Mouse (Mus musculus) stomach, postnatal 0 days (tissue): ENCODE results near the gene Camk2g. TPM values are rescaled to one million over a fixed set of nuclear protein-coding genes. Genes with fewer than 3 reads are reported as not detected.

Source experiments
- ATAC-seq: fragments of 200-750 bp; cut with Nextera tagmentation; 2 replicates; pipeline ENCODE4 v1.8.0; 2017; ENCODE audit not compliant: low FRiP score, low TSS enrichment
- DNase-seq: peaks from one replicate; pipeline ENCODE4 v3.0.0-alpha.2; 2016; ENCODE audit warnings: low spot score
- H3K27ac ChIP-seq: fragments of 300-500 bp; sonication (generic); replicated peaks from 2 replicates; pipeline ENCODE4 v1.5.1; 2014; ENCODE audit warnings: mild to moderate bottlenecking, control low read depth
- H3K27me3 ChIP-seq: fragments of 300-500 bp; sonication (generic); 2 replicates; pipeline ENCODE4 v1.6.1; 2014; ENCODE audit warnings: low read length; ENCODE audit not compliant: control insufficient read depth, insufficient read depth
- H3K36me3 ChIP-seq: fragments of 300-500 bp; sonication (generic); 2 replicates; pipeline ENCODE4 v1.6.1; 2014; ENCODE audit warnings: low read length, mixed read lengths; ENCODE audit not compliant: control insufficient read depth, insufficient read depth
- H3K4me1 ChIP-seq: fragments of 300-500 bp; sonication (generic); replicated peaks from 2 replicates; pipeline ENCODE4 v1.6.1; 2014; ENCODE audit warnings: antibody characterized with exemption; ENCODE audit not compliant: control insufficient read depth, insufficient read depth
- H3K4me2 ChIP-seq: fragments of 300-500 bp; sonication (generic); replicated peaks from 2 replicates; pipeline ENCODE4 v1.6.1; 2014; ENCODE audit warnings: low read depth, mild to moderate bottlenecking, control low read depth, moderate library complexity
- H3K4me3 ChIP-seq: fragments of 300-500 bp; sonication (generic); 2 replicates; pipeline ENCODE4 v1.5.1; 2014; ENCODE audit warnings: low read depth, low read length, control low read depth
- H3K9ac ChIP-seq: fragments of 300-500 bp; sonication (generic); 2 replicates; pipeline ENCODE4 v1.6.1; 2014; ENCODE audit warnings: mild to moderate bottlenecking, low read length, control low read depth, mixed read lengths
- H3K9me3 ChIP-seq: fragments of 300-500 bp; sonication (generic); 2 replicates; pipeline ENCODE4 v1.6.1; 2016; ENCODE audit warnings: low read length; ENCODE audit not compliant: control insufficient read depth
- CTCF ChIP-seq: IDR thresholded peaks from 2 replicates; pipeline ENCODE4 v1.5.1; 2016; ENCODE audit warnings: antibody characterized with exemption, low read depth, mild to moderate bottlenecking, moderate library complexity
- EP300 ChIP-seq: optimal IDR thresholded peaks from 2 replicates; pipeline ENCODE3; 2016; ENCODE audit warnings: antibody characterized with exemption
- WGBS: fragments of 180-500 bp; shearing (Covaris S2); extraction: QIAGEN DNeasy Blood & Tissue Kit; methylation state at CpG from one replicate; pipeline ENCODE4 v1.1.7; 2014; 5-methylcytosine and 5-hydroxymethylcytosine counted together
- polyA plus RNA-seq: library from polyadenylated mRNA; unstranded; fragments of >200 nt; fragmentation: Nextera tagmentation; extraction: Ambion mirVana; gene quantifications from 2 replicates; pipeline ENCODE4 v1.2.1, GENCODE M21; 2015

Gene Camk2g
- polyA plus RNA-seq, 1 experiment from 2014 or later, result 38.6 TPM

DNA sequence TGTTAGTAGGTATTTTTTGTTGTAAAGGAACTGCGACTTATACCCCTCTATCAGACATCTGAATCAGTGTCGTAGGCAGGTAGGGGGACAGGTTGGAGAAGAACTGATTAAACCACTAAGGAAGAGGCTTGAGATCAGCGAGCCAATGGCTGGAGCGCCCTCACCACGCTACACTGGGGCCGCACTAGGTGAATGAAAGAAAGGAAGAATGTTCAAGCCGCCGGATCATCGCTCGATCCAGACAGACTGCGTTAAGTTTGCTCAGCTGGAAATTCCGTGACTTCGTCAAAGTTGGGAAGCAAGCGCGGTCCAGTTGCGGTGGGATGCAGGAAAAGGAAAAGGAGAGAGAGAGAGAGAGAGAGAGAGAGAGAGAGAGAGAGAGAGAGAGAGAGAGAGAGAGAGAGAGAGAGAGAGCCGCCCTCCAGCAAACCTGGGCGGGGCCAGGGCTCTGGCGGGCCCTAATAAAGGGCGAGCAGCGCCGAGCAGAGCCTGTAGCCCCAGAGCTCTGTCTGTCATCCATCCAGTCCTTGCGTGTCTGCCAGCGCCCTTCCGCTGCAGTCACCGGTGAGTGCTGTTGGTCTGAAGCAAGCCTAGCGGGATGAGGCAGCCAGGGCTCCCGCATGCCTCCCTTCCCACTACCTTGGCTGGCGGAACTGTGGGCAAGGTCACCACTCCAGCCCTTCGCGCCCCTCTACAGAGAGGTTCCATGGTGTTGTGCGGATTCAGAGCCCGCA lies 42.5 kb upstream of the Camk2g start, which contains the start of gene Plau:
Gene Plau, plus strand, starts transcription at position 490 of the 734 bp plus-strand sequence.
- under 1% methylated on average over 29 of the region's 33 CpGs for WGBS
- DNase-seq, result peak; percentile 59
- Histone ChIP-seq H3K27ac (peak within 1 kb of the TSS; percentile 67; the same call in 1 of the 2 replicates), H3K4me1 (no peaks in the 10 kb centered on the region; the same call in 1 of the 2 replicates), H3K36me3 (no peaks in the 10 kb centered on the region), H3K9me3 (no peaks in the 10 kb centered on the region), H3K9ac (peak within 1 kb of the TSS; percentile 68), H3K27me3 (no peaks in the 10 kb centered on the region), H3K4me2 (peak within 1 kb of the TSS; percentile 85), H3K4me3 (peak within 1 kb of the TSS; percentile 52)
- ATAC-seq, result peak; percentile 81
- no peak for TF ChIP-seq EP300
- peak; percentile 13; the same call in 1 of the 2 replicates for TF ChIP-seq CTCF

DNA sequence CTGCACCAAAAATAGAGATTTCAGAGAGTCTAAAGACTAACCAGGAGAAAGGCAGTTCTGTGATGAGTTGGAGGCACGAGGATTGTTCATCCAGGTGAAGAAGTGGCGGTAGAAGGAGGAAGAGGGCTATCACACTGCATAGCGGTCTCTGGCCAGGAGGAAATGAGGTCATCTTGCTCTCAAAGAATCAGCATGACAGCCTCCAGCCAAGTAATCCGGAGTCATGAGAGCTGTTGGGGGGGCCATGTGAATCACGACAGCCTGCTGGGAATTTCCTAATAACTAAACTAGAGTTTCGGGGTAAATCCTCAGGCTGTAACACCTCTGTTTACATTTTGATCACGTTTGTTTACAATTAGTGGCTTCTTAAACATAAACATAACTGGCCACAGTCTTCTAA lies 40.2 kb upstream of the Camk2g start:
- no peak for TF ChIP-seq EP300
- no peak for TF ChIP-seq CTCF
- WGBS, result 46% methylated on average over 7 of the region's 7 CpGs
- ATAC-seq, result 0 out of 2 replicates have a peak, but pooled peaks have one; percentile 36

DNA sequence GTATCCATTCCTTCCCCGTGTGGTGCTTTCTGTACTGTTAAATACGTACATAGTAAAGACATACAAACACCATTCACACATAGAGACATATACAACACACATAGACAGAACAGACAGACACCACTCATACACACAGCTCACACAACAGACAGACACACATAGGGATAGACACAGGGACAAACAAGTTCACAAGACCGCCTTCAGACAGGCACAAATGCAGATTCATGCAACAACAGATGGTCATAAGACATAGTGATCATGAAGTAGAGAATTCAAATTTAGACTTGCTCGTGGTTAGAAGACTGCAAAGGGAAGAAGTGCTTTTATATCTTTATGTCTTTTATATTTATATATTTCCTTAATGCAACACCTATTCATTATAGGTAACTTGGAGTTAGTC lies 39.6 kb upstream of the Camk2g start:
- TF ChIP-seq EP300, result no peak
- Histone ChIP-seq H3K4me3 (no peak overlapping the region), H3K27ac (no peak overlapping the region), H3K9me3 (no peaks in the 10 kb centered on the region), H3K36me3 (no peaks in the 10 kb centered on the region), H3K4me2 (no peak overlapping the region), H3K9ac (no peak overlapping the region), H3K4me1 (no peaks in the 10 kb centered on the region; the same call in 1 of the 2 replicates), H3K27me3 (no peaks in the 10 kb centered on the region)
- 76% methylated on average over 4 of the region's 4 CpGs for WGBS
- DNase-seq, result no peak
- no peak for ATAC-seq

More for the DNA sequence above, 40.2 kb upstream of the Camk2g start:
- no peak for DNase-seq
- H3K36me3 ChIP-seq, result no peaks in the 10 kb centered on the region
- H3K4me3 ChIP-seq, result no peak overlapping the region
- no peak overlapping the region for H3K4me2 ChIP-seq
- H3K9me3 ChIP-seq, result no peaks in the 10 kb centered on the region
- no peak overlapping the region for H3K9ac ChIP-seq
- no peaks in the 10 kb centered on the region; the same call in 1 of the 2 replicates for H3K4me1 ChIP-seq
- H3K27me3 ChIP-seq, result no peaks in the 10 kb centered on the region
- H3K27ac ChIP-seq, result no peak overlapping the region

DNA sequence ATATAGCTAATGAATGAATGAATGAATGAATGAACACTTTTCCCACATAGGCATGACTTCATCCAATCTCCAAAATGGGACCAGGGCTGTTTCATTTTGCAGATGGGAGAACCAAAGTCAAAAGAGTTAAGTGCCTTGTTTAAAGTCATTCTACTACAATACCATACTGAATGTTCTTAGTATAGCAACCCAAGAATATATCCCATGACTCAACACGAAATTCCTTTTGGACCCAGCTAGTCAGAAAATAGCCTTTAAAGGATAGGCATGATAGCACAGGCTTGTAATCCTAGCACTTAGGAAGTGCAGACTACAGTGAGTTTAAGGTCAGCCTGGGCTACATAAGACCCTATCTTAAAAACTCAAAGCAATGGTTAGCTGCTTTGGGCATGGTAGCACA lies 38.0 kb upstream of the Camk2g start:
- no peak for DNase-seq
- Histone ChIP-seq H3K36me3 (no peaks in the 10 kb centered on the region), H3K4me2 (no peak overlapping the region), H3K4me1 (no peaks in the 10 kb centered on the region; the same call in 1 of the 2 replicates), H3K9ac (no peak overlapping the region), H3K27me3 (no peaks in the 10 kb centered on the region), H3K9me3 (no peaks in the 10 kb centered on the region), H3K4me3 (no peak overlapping the region), H3K27ac (no peak overlapping the region)
- WGBS, result 58% methylated on average over 1 of the region's 1 CpGs
- no peak for ATAC-seq
- TF ChIP-seq CTCF, result no peak
- TF ChIP-seq EP300, result no peak

DNA sequence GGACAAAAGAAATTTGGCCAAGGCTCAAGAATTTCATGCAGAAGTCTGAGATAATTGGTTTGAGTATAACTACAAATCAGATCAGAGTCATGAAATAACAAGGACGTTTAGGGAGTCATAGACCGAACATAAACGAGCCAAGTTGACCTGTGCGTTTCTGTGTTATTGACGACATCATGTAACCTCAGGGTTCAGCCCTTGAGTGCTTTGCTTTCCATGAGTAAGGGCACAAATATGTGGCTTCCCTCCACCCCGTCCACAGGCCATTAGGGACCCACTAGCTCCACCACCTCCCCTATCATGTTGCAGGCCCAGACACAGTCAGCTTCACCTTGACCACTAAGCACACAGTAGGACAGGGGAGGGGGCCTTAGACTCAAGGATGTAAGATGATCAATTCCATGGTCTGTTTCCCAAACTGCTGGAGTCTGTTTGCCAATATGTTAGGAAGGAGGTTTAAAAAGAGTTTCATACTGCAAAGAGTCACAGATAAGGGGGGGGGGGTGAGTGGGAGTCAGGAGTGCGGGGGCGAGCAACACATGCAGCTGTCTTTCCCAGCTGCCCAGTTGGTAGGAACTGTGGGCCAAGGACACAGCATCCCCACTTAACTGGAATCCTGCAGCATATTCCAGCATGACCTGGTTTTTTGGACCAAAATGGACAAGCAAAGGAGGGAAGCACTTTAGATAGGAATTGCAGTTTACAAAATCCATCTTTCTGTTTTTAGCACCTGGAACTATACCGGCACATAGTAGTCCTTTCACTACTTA lies 37.4 kb upstream of the Camk2g start:
- ATAC-seq (peak; percentile 57; the same call in 1 of the 2 replicates), DNase-seq (no peak)
- no peak overlapping the region for H3K9ac ChIP-seq
- H3K9me3 ChIP-seq, result no peaks in the 10 kb centered on the region
- H3K27ac ChIP-seq, result no peak overlapping the region
- TF ChIP-seq EP300, result no peak
- TF ChIP-seq CTCF, result no peak
- no peak overlapping the region for H3K4me3 ChIP-seq
- H3K4me2 ChIP-seq, result no peak overlapping the region
- no peaks in the 10 kb centered on the region for H3K27me3 ChIP-seq
- 44% methylated on average over 9 of the region's 9 CpGs for WGBS
- H3K4me1 ChIP-seq, result no peaks in the 10 kb centered on the region; the same call in 1 of the 2 replicates
- no peaks in the 10 kb centered on the region for H3K36me3 ChIP-seq
